Mouse (Mus musculus) embryonic facial prominence, embryonic 12.5 days (tissue): Measurements from ENCODE around the gene Ino80. TPM values are rescaled to one million over a fixed set of nuclear protein-coding genes. Genes with fewer than 3 reads are reported as not detected.

Experiments used
- ATAC-seq: fragments of 200-750 bp; cut with Nextera tagmentation; 2 replicates; pipeline ENCODE4 v1.8.0; 2017; ENCODE audit not compliant: insufficient number of reproducible peaks, insufficient read depth, low FRiP score, low TSS enrichment
- H3K27ac ChIP-seq: fragments of 300-500 bp; sonication (generic); 2 replicates; pipeline ENCODE4 v1.5.1; 2016; ENCODE audit warnings: mild to moderate bottlenecking
- H3K27me3 ChIP-seq: fragments of 300-500 bp; sonication (generic); 2 replicates; pipeline ENCODE4 v1.6.1; 2016; ENCODE audit warnings: mild to moderate bottlenecking, moderate library complexity
- H3K36me3 ChIP-seq: fragments of 300-500 bp; sonication (generic); 2 replicates; pipeline ENCODE4 v1.6.1; 2016; ENCODE audit warnings: mild to moderate bottlenecking
- H3K4me1 ChIP-seq: fragments of 300-500 bp; sonication (generic); 2 replicates; pipeline ENCODE4 v1.6.1; 2016
- H3K4me2 ChIP-seq: fragments of 300-500 bp; sonication (generic); replicated peaks from 2 replicates; pipeline ENCODE4 v1.6.1; 2016; ENCODE audit warnings: mild to moderate bottlenecking, moderate library complexity
- H3K4me3 ChIP-seq: fragments of 300-500 bp; sonication (generic); 2 replicates; pipeline ENCODE4 v1.5.1; 2016; ENCODE audit warnings: mild to moderate bottlenecking
- H3K9ac ChIP-seq: fragments of 300-500 bp; sonication (generic); 2 replicates; pipeline ENCODE4 v1.6.1; 2016; ENCODE audit warnings: mild to moderate bottlenecking, moderate library complexity
- H3K9me3 ChIP-seq: fragments of 300-500 bp; sonication (generic); 2 replicates; pipeline ENCODE4 v1.6.1; 2016; ENCODE audit warnings: mild to moderate bottlenecking, moderate library complexity
- WGBS: fragments of 180-500 bp; shearing (Covaris S2); methylation state at CpG from one replicate; pipeline ENCODE4 v1.1.7; 2016; 5-methylcytosine and 5-hydroxymethylcytosine counted together
- polyA plus RNA-seq: library from polyadenylated mRNA; unstranded; fragments of >200 nt; fragmentation: Nextera tagmentation; extraction: Ambion mirVana; gene quantifications from 2 replicates; pipeline ENCODE4 v1.2.1, GENCODE M21; 2016

Gene Ino80
- polyA plus RNA-seq, 1 experiment from 2014 or later = 4.9 TPM

DNA sequence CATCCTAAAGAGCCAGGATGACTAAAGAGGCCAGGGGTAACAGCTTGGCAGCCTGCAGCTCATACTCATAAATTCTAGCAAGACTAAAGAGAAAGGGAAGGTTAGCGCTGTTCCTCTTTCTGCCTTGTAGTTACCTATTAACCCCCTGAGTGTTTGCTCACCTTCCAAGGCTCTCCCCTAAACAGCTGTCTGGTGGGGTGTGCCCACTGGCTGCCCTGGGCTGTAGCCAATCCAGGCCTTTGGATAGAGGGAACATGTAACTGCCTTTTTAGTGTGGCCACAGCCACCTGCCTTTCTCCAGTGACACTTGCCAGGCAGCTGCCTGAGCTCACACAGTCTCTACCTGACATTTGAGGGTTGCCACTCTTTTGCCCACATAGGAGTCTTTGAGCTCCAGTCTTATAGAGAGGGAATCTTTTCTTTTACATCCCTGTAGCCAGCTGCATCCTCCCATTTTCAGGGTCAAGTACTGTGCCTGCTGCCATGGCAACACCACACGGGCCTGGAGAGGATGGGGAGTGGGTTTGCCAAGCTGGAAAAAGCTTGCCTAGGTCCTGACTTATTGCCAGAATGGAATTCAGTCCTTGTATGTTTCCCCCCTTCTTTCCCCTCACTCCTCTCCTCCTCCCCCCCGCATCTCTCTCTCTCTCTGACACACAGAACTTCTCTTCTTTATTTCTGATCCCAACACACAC lies 148.2 kb downstream of the Ino80 start:
- ATAC-seq = no peak
- H3K9ac ChIP-seq = no peak overlapping the region
- H3K27ac ChIP-seq = no peak overlapping the region
- H3K27me3 ChIP-seq = peaks cover 79% of the 10 kb centered on the region
- 59% methylated on average over 3 of the region's 3 CpGs for WGBS
- no peaks in the 10 kb centered on the region for H3K9me3 ChIP-seq
- H3K36me3 ChIP-seq = no peaks in the 10 kb centered on the region
- H3K4me3 ChIP-seq = no peak overlapping the region
- no peak overlapping the region for H3K4me2 ChIP-seq
- H3K4me1 ChIP-seq = peaks cover 30% of the 10 kb centered on the region

DNA sequence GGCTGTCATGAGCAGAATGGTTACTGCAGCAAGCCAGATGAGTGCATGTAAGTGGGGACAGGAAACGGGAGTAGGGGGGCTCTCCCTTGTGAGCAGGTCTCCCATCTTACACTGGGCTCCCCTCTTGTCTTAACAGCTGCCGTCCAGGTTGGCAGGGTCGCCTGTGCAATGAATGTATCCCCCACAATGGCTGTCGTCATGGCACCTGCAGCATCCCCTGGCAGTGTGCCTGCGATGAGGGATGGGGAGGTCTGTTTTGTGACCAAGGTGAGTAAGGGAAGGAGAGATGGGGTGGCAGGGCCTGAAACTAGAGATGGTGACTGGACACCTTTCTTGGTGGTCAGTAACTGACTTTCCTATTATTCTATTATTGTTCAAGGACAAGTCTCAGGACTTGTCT lies 148.9 kb downstream of the Ino80 start:
- no peak for ATAC-seq
- H3K4me1 ChIP-seq = peaks cover 35% of the 10 kb centered on the region
- H3K27me3 ChIP-seq = peaks cover 86% of the 10 kb centered on the region
- H3K36me3 ChIP-seq = no peaks in the 10 kb centered on the region
- no peaks in the 10 kb centered on the region for H3K9me3 ChIP-seq
- peak overlapping the region; percentile 44 for H3K4me3 ChIP-seq
- no peak overlapping the region for H3K27ac ChIP-seq
- WGBS = 31% methylated on average over 5 of the region's 5 CpGs
- H3K9ac ChIP-seq = no peak overlapping the region; the same call in 1 of the 2 replicates
- H3K4me2 ChIP-seq = 0 out of 2 replicates have a peak overlapping the region, but pooled peaks have one; percentile 3

DNA sequence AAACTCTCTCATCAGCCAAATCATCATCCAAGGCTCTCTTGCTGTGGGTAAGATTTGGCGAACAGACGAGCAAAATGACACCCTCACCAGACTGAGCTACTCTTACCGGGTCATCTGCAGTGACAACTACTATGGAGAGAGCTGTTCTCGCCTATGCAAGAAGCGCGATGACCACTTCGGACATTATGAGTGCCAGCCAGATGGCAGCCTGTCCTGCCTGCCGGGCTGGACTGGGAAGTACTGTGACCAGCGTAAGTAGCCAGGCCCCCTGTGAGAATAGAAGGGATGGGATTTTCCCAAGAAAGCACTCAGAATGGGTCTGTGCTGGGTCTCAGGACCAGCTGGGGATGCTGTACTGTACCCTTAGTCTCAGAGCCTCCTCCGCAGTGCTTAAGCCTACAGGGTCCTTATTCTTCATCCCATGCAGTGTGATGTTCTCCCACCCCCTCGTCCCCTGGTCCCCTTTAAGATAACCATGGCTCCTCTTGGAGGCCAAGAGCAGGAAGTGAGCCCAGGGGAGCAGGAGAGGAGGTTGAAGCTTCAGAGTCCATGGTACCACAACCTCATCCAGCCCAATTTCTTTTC lies 149.5 kb downstream of the Ino80 start:
- Histone ChIP-seq H3K27ac (0 out of 2 replicates have a peak overlapping the region, but pooled peaks have one; percentile 6), H3K9me3 (no peaks in the 10 kb centered on the region), H3K27me3 (peaks cover 91% of the 10 kb centered on the region), H3K4me1 (peaks cover 36% of the 10 kb centered on the region), H3K4me2 (0 out of 2 replicates have a peak overlapping the region, but pooled peaks have one; percentile 3), H3K9ac (no peak overlapping the region), H3K36me3 (no peaks in the 10 kb centered on the region), H3K4me3 (peak overlapping the region; percentile 44)
- WGBS = 13% methylated on average over 11 of the region's 11 CpGs
- no peak for ATAC-seq

- no peak for ATAC-seq
- Histone ChIP-seq H3K4me1 (peaks cover 45% of the 10 kb centered on the region), H3K9me3 (no peaks in the 10 kb centered on the region), H3K27ac (no peak overlapping the region), H3K4me2 (peak overlapping the region; percentile 83), H3K4me3 (peak overlapping the region; percentile 44), H3K27me3 (peaks cover 98% of the 10 kb centered on the region), H3K9ac (peak overlapping the region; percentile 54; the same call in 1 of the 2 replicates), H3K36me3 (no peaks in the 10 kb centered on the region)
- under 1% methylated on average over 30 of the region's 30 CpGs for WGBS
These were observed 150.4 kb downstream of the Ino80 start for GRCm38 (mm10) chr2:119327102-119327480.

DNA sequence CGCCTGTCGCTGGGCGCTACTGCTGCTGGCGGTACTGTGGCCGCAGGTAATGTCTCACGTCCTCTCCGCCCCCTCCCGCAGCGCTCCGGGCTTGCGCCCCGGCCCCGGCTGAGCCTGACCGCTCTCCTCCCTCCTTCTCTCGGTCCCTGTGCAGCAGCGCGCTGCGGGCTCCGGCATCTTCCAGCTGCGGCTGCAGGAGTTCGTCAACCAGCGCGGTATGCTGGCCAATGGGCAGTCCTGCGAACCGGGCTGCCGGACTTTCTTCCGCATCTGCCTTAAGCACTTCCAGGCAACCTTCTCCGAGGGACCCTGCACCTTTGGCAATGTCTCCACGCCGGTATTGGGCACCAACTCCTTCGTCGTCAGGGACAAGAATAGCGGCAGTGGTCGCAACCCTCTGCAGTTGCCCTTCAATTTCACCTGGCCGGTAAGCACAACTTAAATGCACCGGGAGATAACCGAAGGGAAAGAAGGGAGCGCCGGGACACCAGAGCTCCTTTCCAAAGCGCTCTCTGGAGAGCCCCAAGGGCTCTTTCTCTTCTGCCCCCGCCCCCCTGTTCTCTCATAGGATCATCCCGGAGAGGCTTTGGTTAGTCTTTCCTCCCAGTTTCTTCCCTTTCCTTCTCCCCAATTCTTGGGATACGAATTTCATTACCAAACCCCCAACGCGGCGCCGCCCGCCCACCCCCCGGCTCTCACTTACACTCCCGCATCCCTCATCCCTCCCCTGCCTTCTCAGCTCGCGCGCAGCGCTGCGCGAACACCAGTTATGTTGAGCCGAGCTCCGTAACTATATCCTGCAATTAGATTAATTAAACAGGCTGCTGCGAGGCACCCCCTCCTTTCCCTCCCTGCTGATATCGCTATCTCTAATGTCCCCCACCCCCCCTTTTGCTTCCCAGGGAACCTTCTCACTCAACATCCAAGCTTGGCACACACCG lies 151.1 kb downstream of the Ino80 start:
- Histone ChIP-seq H3K9me3 (no peaks in the 10 kb centered on the region), H3K27me3 (peaks cover 98% of the 10 kb centered on the region), H3K4me1 (peaks cover 51% of the 10 kb centered on the region), H3K36me3 (no peaks in the 10 kb centered on the region), H3K9ac (peak overlapping the region; percentile 54), H3K4me3 (peak overlapping the region; percentile 44), H3K4me2 (peak overlapping the region; percentile 83), H3K27ac (0 out of 2 replicates have a peak overlapping the region, but pooled peaks have one; percentile 4)
- ATAC-seq = no peak
- under 1% methylated on average over 58 of the region's 61 CpGs for WGBS

DNA sequence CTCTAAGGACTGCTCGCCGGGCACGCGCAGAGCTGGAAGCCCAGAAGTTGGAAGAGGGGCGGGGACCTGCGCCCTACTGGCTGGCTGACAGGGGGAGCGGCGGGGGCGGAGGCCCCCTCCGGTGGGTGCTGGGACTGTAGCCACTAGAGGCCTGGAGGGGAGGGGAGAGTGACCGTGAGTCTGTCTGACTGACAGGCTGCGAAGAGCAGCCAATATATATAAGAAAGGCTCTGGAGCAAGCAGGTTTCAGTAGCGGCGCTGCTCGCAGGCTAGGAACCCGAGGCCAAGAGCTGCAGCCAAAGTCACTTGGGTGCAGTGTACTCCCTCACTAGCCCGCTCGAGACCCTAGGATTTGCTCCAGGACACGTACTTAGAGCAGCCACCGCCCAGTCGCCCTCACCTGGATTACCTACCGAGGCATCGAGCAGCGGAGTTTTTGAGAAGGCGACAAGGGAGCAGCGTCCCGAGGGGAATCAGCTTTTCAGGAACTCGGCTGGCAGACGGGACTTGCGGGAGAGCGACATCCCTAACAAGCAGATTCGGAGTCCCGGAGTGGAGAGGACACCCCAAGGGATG lies 151.8 kb downstream of the Ino80 start, which contains the start of gene Dll4:
Dll4 (plus strand) TSS at position 217 of the 576 bp plus-strand sequence.
- Histone ChIP-seq H3K9me3 (no peaks in the 10 kb centered on the region), H3K36me3 (no peaks in the 10 kb centered on the region), H3K9ac (peak within 1 kb of the TSS; percentile 54), H3K4me1 (peaks cover 51% of the 10 kb centered on the region), H3K27ac (0 out of 2 replicates have a peak within 1 kb of the TSS, but pooled peaks have one; percentile 4), H3K4me2 (peak within 1 kb of the TSS; percentile 83), H3K27me3 (peaks cover 98% of the 10 kb centered on the region), H3K4me3 (peak within 1 kb of the TSS; percentile 44)
- no peak for ATAC-seq
- under 1% methylated on average over 33 of the region's 33 CpGs for WGBS

- ATAC-seq = no peak
These were observed 152.7 kb downstream of the Ino80 start for GRCm38 (mm10) chr2:119324576-119325318.

GRCm38 (mm10) chr2:119323866-119324575 lies 153.5 kb downstream of the Ino80 start:
- Histone ChIP-seq H3K4me1 (peaks cover 51% of the 10 kb centered on the region), H3K4me3 (peak overlapping the region; percentile 44), H3K27me3 (peaks cover 90% of the 10 kb centered on the region), H3K36me3 (no peaks in the 10 kb centered on the region), H3K4me2 (peak overlapping the region; percentile 83), H3K27ac (no peak overlapping the region), H3K9me3 (no peaks in the 10 kb centered on the region), H3K9ac (no peak overlapping the region)
- 3% methylated on average over 32 of the region's 32 CpGs for WGBS
- no peak for ATAC-seq

More at GRCm38 (mm10) chr2:119324576-119325318, 152.7 kb downstream of the Ino80 start:
- no peak overlapping the region for H3K27ac ChIP-seq
- peak overlapping the region; percentile 83 for H3K4me2 ChIP-seq
- peak overlapping the region; percentile 24; the same call in 1 of the 2 replicates for H3K9ac ChIP-seq
- no peaks in the 10 kb centered on the region for H3K9me3 ChIP-seq
- WGBS = under 1% methylated on average over 32 of the region's 32 CpGs
- peaks cover 51% of the 10 kb centered on the region for H3K4me1 ChIP-seq
- H3K4me3 ChIP-seq = peak overlapping the region; percentile 44
- H3K36me3 ChIP-seq = no peaks in the 10 kb centered on the region
- peaks cover 98% of the 10 kb centered on the region for H3K27me3 ChIP-seq
